ENCODE assay signal across 9 mouse cellular contexts in genomic region chr9:89973856-89974255, GRCm38 (mm10).
DNase-seq lines count a peak whose midpoint lies in the region; ATAC-seq and TF ChIP-seq lines count a peak whose summit lies in the region.
"Had no signal": no experiment of that assay in that cellular context is flagged by ENCODE, and none has a peak within 500 bp of the region (broad histone marks: within the 10 kb centered on the region; RNA-seq: fewer than 3 reads in every experiment).

No protein-coding gene starts in this region.

- H3K27ac ChIP-seq in cerebellum, adult 2 months (ENCODE audit: insufficient read depth, low read length), result no peak overlapping the region; the same call in 1 of the 2 replicates
- H3K27ac ChIP-seq in intestine, postnatal 0 days (ENCODE audit: low read depth, low read length), result no peak overlapping the region
- H3K27ac ChIP-seq: limb, embryonic 12.5 days had no signal

- H3K4me2 ChIP-seq in intestine, postnatal 0 days (replicated peaks; ENCODE audit: low read depth), result no peak overlapping the region
- H3K4me2 ChIP-seq: limb, embryonic 12.5 days had no signal

- ATAC-seq in intestine, postnatal 0 days, result no peak; the same call in 1 of the 2 replicates

- H3K4me3 ChIP-seq in cerebellum, adult 2 months (replicated peaks; ENCODE audit: insufficient read depth, low read depth, low read length), result no peak overlapping the region
- no peak overlapping the region for H3K4me3 ChIP-seq in intestine, postnatal 0 days (ENCODE audit: low read depth, low read length)
- H3K4me3 ChIP-seq: limb, embryonic 12.5 days had no signal

- no peak for TF ChIP-seq CTCF in cerebellum, adult 2 months (IDR thresholded peaks at IDR 0.05; ENCODE audit: borderline replicate concordance, insufficient read depth, low read depth, low read length)
- peak; percentile 47 for TF ChIP-seq CTCF in intestine, postnatal 0 days (IDR thresholded peaks at IDR 0.05; ENCODE audit: low read depth)

- no peaks in the 10 kb centered on the region for H3K9me3 ChIP-seq in intestine, postnatal 0 days (ENCODE audit: control insufficient read depth)
- H3K9me3 ChIP-seq: limb, embryonic 12.5 days had no signal

- TF ChIP-seq POLR2A in cerebellum, adult 2 months (IDR thresholded peaks at IDR 0.05; ENCODE audit: borderline replicate concordance, insufficient read depth, low read length), result no peak

- no peak overlapping the region for H3K9ac ChIP-seq in intestine, postnatal 0 days (ENCODE audit: low read depth, low read length)
- H3K9ac ChIP-seq: limb, embryonic 12.5 days had no signal

- H3K27me3 ChIP-seq in cerebellum, adult 2 months (ENCODE audit: control insufficient read depth, insufficient read depth, low read length), result no peaks in the 10 kb centered on the region
- H3K27me3 ChIP-seq in intestine, postnatal 0 days (replicated peaks; ENCODE audit: control insufficient read depth, insufficient read depth, low read length), result no peaks in the 10 kb centered on the region

- H3K4me1 ChIP-seq in cerebellum, adult 2 months (ENCODE audit: control insufficient read depth, insufficient read depth, low read length), result peaks cover 25% of the 10 kb centered on the region
- H3K4me1 ChIP-seq in intestine, postnatal 0 days (replicated peaks; ENCODE audit: control insufficient read depth, insufficient read depth, low read length), result no peaks in the 10 kb centered on the region
- H3K4me1 ChIP-seq: limb, embryonic 12.5 days had no signal

- 12% methylated on average over 5 of the region's 5 CpGs for WGBS in cerebellum, adult 2 months
- WGBS in intestine, postnatal 0 days, result 25% methylated on average over 5 of the region's 5 CpGs

- DNase-seq in cerebellum, adult 2 months, result peak; percentile 29 to 38
- DNase-seq in cerebellum, postnatal 4 days (ENCODE audit: low spot score in 2 of 2), result no peak
- peak; percentile 21 for DNase-seq in layer of hippocampus, adult 9-10 months (ENCODE audit: low spot score)
- DNase-seq in layer of hippocampus, adult 8-10 months (ENCODE audit: low spot score in 2 of 2), result no peak
- peak; percentile 42 for DNase-seq in R1 (ENCODE audit: low read depth, low spot score)
- no peak for DNase-seq in gastrocnemius, postnatal 10 days
- no peak for DNase-seq in adrenal gland, postnatal 4 days (ENCODE audit: low spot score in 2 of 2)

- no peaks in the 10 kb centered on the region for H3K36me3 ChIP-seq in intestine, postnatal 0 days (ENCODE audit: control insufficient read depth, insufficient read depth)
- H3K36me3 ChIP-seq: limb, embryonic 12.5 days had no signal

Comparison
In these comparisons a context has a peak if more than half of its experiments do, and no peak if none do; other contexts are left out.
1. DNase-seq: peak in cerebellum, adult 2 months (2 of 2), layer of hippocampus, adult 9-10 months (single experiment) and R1 (single experiment); none in cerebellum, postnatal 4 days (0 of 2), layer of hippocampus, adult 8-10 months (0 of 2), gastrocnemius, postnatal 10 days (single experiment) and adrenal gland, postnatal 4 days (0 of 2).